In genomic region chr14:9609120-9609519, GRCm38 (mm10) we compare ENCODE assay signal across 19 mouse cellular contexts.
"Had no signal": no experiment of that assay in that cellular context is flagged by ENCODE, and none has a peak within 500 bp of the region (broad histone marks: within the 10 kb centered on the region; RNA-seq: fewer than 3 reads in every experiment).

No protein-coding gene starts in this region.

- H3K27me3 ChIP-seq: midbrain, embryonic 12.5 days; neural tube, embryonic 13.5 days; neural tube, embryonic 15.5 days; stomach, embryonic 15.5 days had no signal

- H3K4me1 ChIP-seq: midbrain, embryonic 10.5 days; midbrain, embryonic 12.5 days had no signal

- H3K27ac ChIP-seq: liver, embryonic 14.5 days; midbrain, embryonic 10.5 days; midbrain, embryonic 12.5 days; neural tube, embryonic 13.5 days; neural tube, embryonic 15.5 days; stomach, embryonic 15.5 days; stomach, postnatal 0 days had no signal

- H3K36me3 ChIP-seq: midbrain, embryonic 10.5 days; midbrain, embryonic 12.5 days; neural tube, embryonic 13.5 days; neural tube, embryonic 15.5 days; stomach, embryonic 15.5 days had no signal

- DNase-seq: lung, adult 18-20 months; lung, embryonic 14.5 days; lung, postnatal 10 days; lung, postnatal 4 days; midbrain, embryonic 14.5 days; retina, postnatal 1 day; right cerebral cortex, adult 18-20 months; right cerebral cortex, postnatal 14 days; thymus, adult 2 months; thymus, postnatal 25 days had no signal

- H3K4me3 ChIP-seq: midbrain, embryonic 10.5 days; midbrain, embryonic 12.5 days; myocyte; neural tube, embryonic 13.5 days; neural tube, embryonic 15.5 days; stomach, embryonic 15.5 days had no signal

- ATAC-seq: midbrain, embryonic 16.5 days had no signal

- H3K9me3 ChIP-seq: midbrain, embryonic 10.5 days; midbrain, embryonic 12.5 days; neural tube, embryonic 13.5 days; neural tube, embryonic 15.5 days; stomach, embryonic 15.5 days had no signal
